Mouse (Mus musculus): Measurements from ENCODE around the gene Hdac9.

The Hdac9 gene

GRCm38 (mm10) chr12:34221014-34221413, 695.9 kb downstream of the Hdac9 start:
- DNase-seq (ENCODE audit: low spot score in 2 of 2): no peak

DNA sequence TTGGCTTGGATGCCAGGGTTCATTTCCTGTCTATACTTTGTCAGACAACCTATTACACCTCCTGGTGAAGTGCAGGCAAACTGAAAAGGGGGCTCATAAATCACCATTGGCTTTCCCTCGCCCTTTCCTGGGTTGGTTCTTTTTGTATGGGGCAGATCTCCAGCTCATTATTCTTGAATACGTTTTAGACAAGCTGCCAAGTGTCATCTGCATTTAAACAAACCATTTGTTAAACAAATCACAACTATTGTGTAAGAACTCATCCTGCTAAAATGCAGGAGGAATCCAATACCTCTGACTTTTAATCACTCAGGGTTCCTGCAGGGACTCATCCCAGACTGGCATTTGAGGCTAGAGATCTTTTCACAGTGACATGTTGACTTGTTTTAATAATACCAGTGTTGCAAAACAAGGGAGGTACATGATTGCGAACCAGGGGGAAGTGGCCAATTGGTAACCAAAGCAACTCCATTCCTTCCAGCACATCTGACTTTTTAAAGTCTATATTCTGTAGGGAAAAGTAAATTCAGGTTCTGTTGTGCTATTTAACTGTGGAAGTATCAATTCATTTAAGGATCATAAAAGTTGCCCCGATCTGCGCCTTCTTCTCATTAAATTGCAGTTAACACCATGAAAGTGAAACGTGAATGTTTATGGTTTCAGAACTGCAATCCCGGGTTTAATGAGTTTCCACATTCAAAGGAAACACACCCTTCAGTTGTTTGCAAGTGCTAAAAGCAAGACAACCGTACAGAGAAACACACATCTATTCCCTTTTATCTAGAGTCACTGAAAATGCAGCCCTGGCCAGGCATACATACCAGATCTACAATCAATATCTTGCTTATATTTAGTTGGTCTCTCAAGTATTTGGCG, 696.6 kb downstream of the Hdac9 start:
- DNase-seq (ENCODE audit: low spot score in 2 of 2): no peak

DNA sequence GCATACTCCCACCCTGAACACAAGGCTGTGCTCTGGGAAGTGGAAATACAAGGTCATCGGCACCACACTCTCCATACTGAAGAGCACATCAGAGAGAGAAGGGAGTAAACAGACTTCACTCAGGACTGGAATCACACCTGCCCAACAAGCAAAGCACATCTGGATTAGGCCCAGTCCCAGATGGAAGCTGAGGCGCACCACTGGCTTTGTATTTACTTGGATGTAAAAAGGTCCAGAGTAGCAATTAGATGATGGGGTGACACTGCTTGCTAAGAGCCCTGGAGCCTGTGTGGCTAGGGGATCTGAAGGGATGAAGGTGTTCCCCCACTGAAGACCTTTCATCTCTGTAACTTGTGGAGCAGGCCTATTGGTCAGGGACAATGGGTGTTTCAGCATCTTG, 698.3 kb downstream of the Hdac9 start:
- DNase-seq (ENCODE audit: low spot score in 2 of 2): no peak

DNA sequence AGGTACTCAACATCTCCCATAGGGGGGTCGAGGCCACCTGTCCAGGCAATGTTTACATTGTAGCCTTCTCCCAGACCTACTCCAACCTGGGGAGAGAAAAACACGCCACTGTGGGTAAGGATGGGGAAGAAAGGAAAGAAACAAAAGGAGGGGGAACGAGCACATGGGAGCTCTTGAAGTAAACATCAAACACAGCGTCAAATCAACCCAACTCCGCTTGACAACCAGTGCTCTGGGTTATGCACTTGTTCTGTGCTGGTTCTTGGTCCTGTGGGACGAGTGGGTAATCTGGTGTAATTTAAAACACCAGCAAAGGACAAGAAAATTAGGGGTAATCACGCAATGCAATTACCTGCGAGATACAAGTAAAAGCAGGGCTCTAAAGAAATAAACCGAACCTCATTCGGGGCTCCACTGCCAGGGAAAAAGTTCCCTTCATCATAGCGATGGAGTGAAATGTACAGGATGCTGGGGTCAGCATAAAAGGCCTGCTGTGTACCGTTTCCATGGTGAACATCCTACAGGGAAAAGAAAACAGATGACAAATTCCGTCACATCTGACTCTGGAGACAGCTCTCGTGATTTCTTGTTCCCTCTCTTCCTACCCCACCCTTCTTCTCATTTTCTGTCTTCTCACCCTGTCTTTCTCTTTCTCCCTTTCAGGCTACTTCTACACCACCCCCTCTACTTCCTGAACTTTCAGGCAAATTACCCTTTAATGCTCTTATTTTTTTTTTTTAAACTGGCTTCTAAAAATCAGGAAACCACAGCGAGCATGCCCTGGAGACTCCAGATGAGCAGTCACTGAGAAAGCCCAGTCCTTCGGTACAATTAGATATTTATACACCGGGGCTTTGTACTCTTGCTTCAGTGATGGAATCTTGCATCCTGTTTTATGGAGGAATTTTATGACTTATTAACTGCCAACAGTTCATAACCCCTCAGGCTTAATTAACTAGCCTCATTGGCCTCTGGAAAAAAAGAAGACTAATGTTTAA, 701.6 kb downstream of the Hdac9 start:
- no peak for DNase-seq (ENCODE audit: low spot score in 2 of 2)

DNA sequence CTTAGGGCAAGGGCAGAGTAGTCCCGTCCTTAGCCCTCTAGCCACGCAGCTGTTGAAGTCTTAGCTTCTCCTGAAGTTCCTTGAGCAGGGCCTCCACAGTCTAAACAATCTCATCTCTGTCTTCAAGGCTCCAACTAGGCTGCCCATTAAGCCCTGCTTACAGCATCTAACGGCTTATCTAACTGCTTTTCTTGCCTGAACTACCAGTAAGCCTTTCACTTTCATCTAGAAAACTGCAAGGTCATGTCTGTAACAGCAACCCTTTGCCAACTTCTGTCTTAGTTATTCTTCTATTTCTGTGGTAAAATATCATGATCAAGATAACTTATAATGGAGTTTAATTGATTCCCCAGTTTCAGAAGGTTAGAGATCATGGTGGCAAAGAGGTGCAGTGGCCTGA, 704.7 kb downstream of the Hdac9 start:
- DNase-seq (ENCODE audit: low spot score in 2 of 2): no peak

- DNase-seq (ENCODE audit: low spot score in 2 of 2): no peak
Observed at GRCm38 (mm10) chr12:34201471-34201870, 715.4 kb downstream of the Hdac9 start.

- DNase-seq (ENCODE audit: low spot score in 2 of 2): no peak
Observed at GRCm38 (mm10) chr12:34200030-34200446, 716.9 kb downstream of the Hdac9 start.

GRCm38 (mm10) chr12:34195155-34195828, 721.6 kb downstream of the Hdac9 start:
- no peak for DNase-seq (ENCODE audit: low spot score in 2 of 2)

DNA sequence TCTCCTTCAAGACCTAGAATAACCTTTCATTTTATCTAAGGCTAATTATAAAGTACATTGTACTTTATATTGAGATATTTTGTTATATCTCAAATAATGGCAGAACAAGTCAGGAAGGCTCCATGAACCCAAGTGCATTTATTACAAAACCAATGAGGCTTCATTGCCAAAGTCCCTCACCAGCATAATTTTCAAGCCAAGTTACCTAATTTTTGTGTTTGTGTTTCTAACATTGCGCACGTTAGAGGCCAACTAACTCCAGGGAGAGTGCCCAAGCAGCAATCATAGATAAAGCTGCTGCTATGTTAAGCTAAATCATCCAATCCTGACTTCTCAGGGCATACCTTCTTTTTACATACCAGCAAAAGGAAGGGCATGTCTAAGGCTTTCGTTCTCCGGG, 722.8 kb downstream of the Hdac9 start:
- DNase-seq (ENCODE audit: low spot score in 2 of 2): no peak

GRCm38 (mm10) chr12:34191246-34191645, 725.6 kb downstream of the Hdac9 start:
- DNase-seq (ENCODE audit: low spot score in 2 of 2): no peak

GRCm38 (mm10) chr12:34178931-34179330, 738.0 kb downstream of the Hdac9 start:
- DNase-seq (ENCODE audit: low spot score in 2 of 2): no peak

- DNase-seq (ENCODE audit: low spot score in 2 of 2): no peak
Observed at GRCm38 (mm10) chr12:34176790-34177189, 740.1 kb downstream of the Hdac9 start.

GRCm38 (mm10) chr12:34173036-34173435, 743.9 kb downstream of the Hdac9 start:
- DNase-seq (ENCODE audit: low spot score in 2 of 2): no peak

DNA sequence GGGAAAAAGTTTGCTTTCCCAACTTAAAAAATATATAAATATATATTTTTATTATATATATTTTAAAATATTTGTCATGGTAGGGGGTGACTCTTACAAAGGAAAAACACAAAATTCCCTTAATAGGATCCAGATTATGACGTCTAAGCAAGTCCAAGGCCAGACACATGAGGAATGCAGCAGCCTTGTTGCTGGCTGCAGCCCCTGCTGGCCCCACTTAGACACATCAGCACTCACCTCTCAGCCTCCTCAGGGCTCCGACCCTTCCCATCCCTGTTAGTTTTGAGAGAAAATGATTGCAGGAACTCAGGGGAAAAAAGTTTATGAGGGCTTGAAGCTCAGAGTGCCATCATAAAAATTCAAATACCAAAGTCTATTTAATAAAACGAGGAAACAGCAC, 746.3 kb downstream of the Hdac9 start:
- no peak for DNase-seq (ENCODE audit: low spot score in 2 of 2)

- no peak for DNase-seq (ENCODE audit: low spot score in 2 of 2)
Observed at GRCm38 (mm10) chr12:34165674-34166073, 751.2 kb downstream of the Hdac9 start.

- no peak for DNase-seq (ENCODE audit: low spot score in 2 of 2)
Observed at GRCm38 (mm10) chr12:34156301-34156700, 760.6 kb downstream of the Hdac9 start.

DNA sequence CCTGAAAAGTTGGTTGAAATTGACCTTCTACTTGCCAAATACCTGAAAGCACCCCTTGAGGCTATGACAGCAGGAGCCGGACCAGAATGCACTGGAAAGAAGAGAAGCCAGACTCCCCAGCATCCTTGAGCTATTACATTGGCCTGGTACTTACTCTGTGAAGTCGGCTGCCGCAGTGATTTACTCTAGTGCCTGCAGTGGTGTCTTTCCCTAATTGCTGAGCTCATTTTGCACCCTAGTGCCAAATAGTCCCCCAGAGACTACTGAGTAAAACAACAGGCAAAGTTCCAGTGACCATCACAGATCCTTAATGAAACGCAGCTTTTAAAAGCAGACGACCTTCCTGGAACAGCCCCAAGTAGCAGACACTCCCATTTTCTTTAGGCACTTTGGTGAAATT, 761.2 kb downstream of the Hdac9 start:
- DNase-seq (ENCODE audit: low spot score in 2 of 2): no peak

DNA sequence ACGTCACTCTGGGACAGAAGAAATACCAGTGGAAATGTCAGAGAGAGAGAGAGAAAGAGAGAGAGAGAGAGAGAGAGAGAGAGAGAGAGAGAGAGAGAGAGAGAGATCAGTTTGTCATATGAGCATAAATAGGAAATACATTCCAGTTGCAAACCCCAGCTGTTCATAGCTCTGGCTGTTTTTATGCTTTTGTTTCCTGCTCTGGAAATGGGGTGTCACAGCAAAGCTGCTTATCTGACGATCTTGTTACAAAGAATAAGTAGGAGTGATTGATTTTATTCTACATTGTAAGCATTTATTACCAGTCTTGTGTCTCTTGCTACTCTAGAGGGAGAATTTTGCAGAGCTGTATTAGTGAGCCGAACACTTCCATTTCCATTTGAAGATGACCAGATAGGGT, 762.1 kb downstream of the Hdac9 start:
- DNase-seq (ENCODE audit: low spot score in 2 of 2): no peak

DNA sequence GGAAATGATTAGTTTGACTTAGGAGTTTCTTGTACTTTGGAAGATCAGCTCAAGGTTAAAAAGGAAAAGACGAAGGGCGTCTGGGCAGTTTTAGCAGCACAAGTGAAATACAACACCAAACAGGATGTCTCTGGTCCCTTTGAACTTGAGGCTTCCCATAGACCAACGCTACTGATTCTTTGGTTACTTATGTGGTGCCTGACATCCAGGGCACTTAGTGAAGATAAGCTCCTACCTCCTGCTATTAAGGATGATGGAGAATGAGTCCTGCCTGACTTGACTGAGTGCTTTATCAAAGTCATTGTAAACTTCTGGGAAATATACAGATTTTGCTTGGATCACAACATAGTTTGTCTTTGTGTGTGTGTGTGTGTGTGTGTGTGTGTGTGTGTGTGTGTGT, 765.6 kb downstream of the Hdac9 start:
- DNase-seq (ENCODE audit: low spot score in 2 of 2): no peak

DNA sequence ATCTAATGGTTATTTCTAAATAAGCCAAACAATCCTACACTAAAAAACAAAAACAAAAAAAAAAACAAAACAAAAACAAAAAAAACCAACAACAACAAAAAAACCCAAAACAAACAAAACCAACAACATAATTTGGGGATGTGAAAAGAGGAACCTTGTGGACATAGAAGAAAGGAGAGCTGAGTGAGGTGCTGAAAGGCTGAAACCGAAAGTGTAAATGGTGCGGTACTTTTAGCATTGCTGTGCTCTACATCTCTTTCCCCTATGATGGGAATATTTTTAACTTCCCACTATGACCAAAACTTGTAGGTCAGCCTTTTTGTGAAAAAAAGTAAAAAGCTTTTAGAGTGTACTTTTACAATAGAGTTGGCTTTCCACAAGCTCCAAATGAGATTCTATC, 774.2 kb downstream of the Hdac9 start:
- no peak for DNase-seq (ENCODE audit: low spot score in 2 of 2)

- DNase-seq (ENCODE audit: low spot score in 2 of 2): no peak
Observed at GRCm38 (mm10) chr12:34113336-34113735, 803.6 kb downstream of the Hdac9 start.

GRCm38 (mm10) chr12:34092953-34093352, 823.9 kb downstream of the Hdac9 start:
- DNase-seq (ENCODE audit: low spot score in 2 of 2): no peak

Data from urinary bladder, adult 18-20 months (tissue).